In genomic region chr5:110387332-110387731, GRCm38 (mm10) we compare ENCODE assay signal across 9 mouse cellular contexts. TPM values are rescaled to one million over a fixed set of nuclear protein-coding genes. Genes with fewer than 3 reads are reported as not detected.
A peak's percentile ranks its signal among the peaks of the same experiment; 100 is the strongest.
DNase-seq lines count a peak whose midpoint lies in the region; ATAC-seq and TF ChIP-seq lines count a peak whose summit lies in the region.
"Had no signal": no experiment of that assay in that cellular context is flagged by ENCODE, and none has a peak within 500 bp of the region (broad histone marks: within the 10 kb centered on the region; RNA-seq: fewer than 3 reads in every experiment).

No protein-coding gene starts in this region.

- no peak for TF ChIP-seq POLR2A in ES-Bruce4 (IDR thresholded peaks at IDR 0.05; ENCODE audit: insufficient read depth, low read length)

- DNase-seq in heart, adult 8-10 months (ENCODE audit: low spot score) = no peak
- DNase-seq in forebrain, postnatal 0 days = no peak
- no peak for DNase-seq in natural killer cell, adult 2 months (ENCODE audit: low spot score in 2 of 2)
- no peak for DNase-seq in spleen, postnatal 36 days (ENCODE audit: low spot score in 2 of 2)
- DNase-seq in gastrocnemius, postnatal 14 days = no peak

- peak overlapping the region; percentile 76 for H3K4me2 ChIP-seq in heart, embryonic 13.5 days
- H3K4me2 ChIP-seq in forebrain, postnatal 0 days (ENCODE audit: low read depth) = peak overlapping the region; percentile 60
- peak overlapping the region; percentile 68 for H3K4me2 ChIP-seq in liver, embryonic 16.5 days (ENCODE audit: low read depth, low read length)

- TF ChIP-seq CTCF in ES-Bruce4 (IDR thresholded peaks at IDR 0.05; ENCODE audit: low read depth, low read length) = no peak
- no peak for TF ChIP-seq CTCF in forebrain, postnatal 0 days (IDR thresholded peaks at IDR 0.05; ENCODE audit: low read depth)

- H3K36me3 ChIP-seq in heart, embryonic 13.5 days = no peaks in the 10 kb centered on the region
- H3K36me3 ChIP-seq in ES-Bruce4 (ENCODE audit: control insufficient read depth, insufficient read depth, low read length, poor library complexity, severe bottlenecking) = no peaks in the 10 kb centered on the region
- no peaks in the 10 kb centered on the region for H3K36me3 ChIP-seq in forebrain, postnatal 0 days (ENCODE audit: insufficient read depth)
- no peaks in the 10 kb centered on the region for H3K36me3 ChIP-seq in liver, embryonic 16.5 days (ENCODE audit: control insufficient read depth, insufficient read depth)

- 22% methylated on average over 8 of the region's 8 CpGs for WGBS in heart, embryonic 13.5 days
- 10% methylated on average over 8 of the region's 8 CpGs for WGBS in forebrain, postnatal 0 days
- WGBS in liver, embryonic 16.5 days (ENCODE audit: insufficient replicate concordance) = 33% methylated on average over 8 of the region's 8 CpGs

- TF ChIP-seq EP300 in ES-Bruce4 (IDR thresholded peaks at IDR 0.05; ENCODE audit: insufficient read depth, low read depth, low read length) = no peak

- H3K9me3 ChIP-seq in heart, embryonic 13.5 days = no peaks in the 10 kb centered on the region
- H3K9me3 ChIP-seq in ES-Bruce4 (replicated peaks; ENCODE audit: control insufficient read depth, insufficient read depth, low read length, poor library complexity, severe bottlenecking) = no peaks in the 10 kb centered on the region
- H3K9me3 ChIP-seq in forebrain, postnatal 0 days (ENCODE audit: low read length) = no peaks in the 10 kb centered on the region
- no peaks in the 10 kb centered on the region for H3K9me3 ChIP-seq in liver, embryonic 16.5 days (replicated peaks; ENCODE audit: control insufficient read depth, low read length)

- ATAC-seq in heart, embryonic 13.5 days (ENCODE audit: extremely low read depth, insufficient number of reproducible peaks, low FRiP score, low TSS enrichment) = no peak
- no peak for ATAC-seq in forebrain, postnatal 0 days
- no peak for ATAC-seq in liver, embryonic 16.5 days (ENCODE audit: low read depth)

- H3K4me1 ChIP-seq in heart, embryonic 13.5 days = peaks cover 34% of the 10 kb centered on the region
- no peaks in the 10 kb centered on the region for H3K4me1 ChIP-seq in ES-Bruce4 (ENCODE audit: control insufficient read depth, insufficient read depth, low read length)
- H3K4me1 ChIP-seq in forebrain, postnatal 0 days (ENCODE audit: insufficient read depth) = peaks cover 15% of the 10 kb centered on the region
- peaks cover 6% of the 10 kb centered on the region for H3K4me1 ChIP-seq in liver, embryonic 16.5 days (ENCODE audit: control insufficient read depth, low read depth, low read length)

- H3K27me3 ChIP-seq in heart, embryonic 13.5 days (replicated peaks) = peaks cover 21% of the 10 kb centered on the region
- H3K27me3 ChIP-seq in ES-Bruce4 (ENCODE audit: control insufficient read depth, insufficient read depth, low read length, poor library complexity, severe bottlenecking) = no peaks in the 10 kb centered on the region
- H3K27me3 ChIP-seq in forebrain, postnatal 0 days (ENCODE audit: insufficient read depth, low read length) = no peaks in the 10 kb centered on the region
- H3K27me3 ChIP-seq in liver, embryonic 16.5 days (ENCODE audit: control insufficient read depth, insufficient read depth, low read depth, low read length) = peaks cover 19% of the 10 kb centered on the region

- H3K9ac ChIP-seq in heart, embryonic 13.5 days = peak overlapping the region; percentile 79
- H3K9ac ChIP-seq in ES-Bruce4 (ENCODE audit: low read depth, poor library complexity, severe bottlenecking) = no peak overlapping the region
- H3K9ac ChIP-seq in forebrain, postnatal 0 days = peak overlapping the region; percentile 75
- no peak overlapping the region; the same call in 1 of the 2 replicates for H3K9ac ChIP-seq in liver, embryonic 16.5 days (ENCODE audit: low read depth, low read length)

- intact Hi-C loops in gastrocnemius, postnatal 14 days (cut with DNase I; ENCODE audit: low total_unique reads) = no loop called here

- no peak overlapping the region for H3K27ac ChIP-seq in heart, embryonic 13.5 days (replicated peaks)
- no peak overlapping the region for H3K27ac ChIP-seq in ES-Bruce4 (ENCODE audit: insufficient read depth, low read length)
- peak overlapping the region; percentile 55; the same call in 1 of the 2 replicates for H3K27ac ChIP-seq in forebrain, postnatal 0 days (ENCODE audit: low read depth, low read length)
- no peak overlapping the region for H3K27ac ChIP-seq in liver, embryonic 16.5 days (ENCODE audit: low read length)

- peak overlapping the region; percentile 62 for H3K4me3 ChIP-seq in heart, embryonic 13.5 days
- peak overlapping the region; percentile 33 for H3K4me3 ChIP-seq in ES-Bruce4 (ENCODE audit: low read depth, low read length)
- H3K4me3 ChIP-seq in forebrain, postnatal 0 days (ENCODE audit: low read depth, low read length) = peak overlapping the region; percentile 67
- H3K4me3 ChIP-seq in liver, embryonic 16.5 days (ENCODE audit: low read depth, low read length) = peak overlapping the region; percentile 48

RNA-seq across cellular contexts. Expression of gene Lrcol1, which starts 42.8 kb away (rescaled TPM):
- polyA plus RNA-seq in heart, embryonic 13.5 days (2015; fragmentation: Nextera tagmentation; extraction: Ambion mirVana) = not detected in 2 replicates
- not detected for total RNA-seq in heart, adult 8-10 months (2022)
- polyA plus RNA-seq in ES-Bruce4 (2011; ENCODE audit: insufficient read depth, insufficient read length, low read depth, missing spikeins) = not detected in 2 replicates
- total RNA-seq in forebrain, postnatal 0 days (2014; rRNA removed) = not detected in 2 replicates
- polyA plus RNA-seq in forebrain, postnatal 0 days (2015; fragmentation: Nextera tagmentation; extraction: Ambion mirVana) = not detected in 2 replicates
- polyA plus RNA-seq in liver, embryonic 16.5 days (2015; fragmentation: Nextera tagmentation; extraction: Ambion mirVana) = not detected in 2 replicates
- total RNA-seq in gastrocnemius, postnatal 14 days (2021) = not detected
- total RNA-seq: neutrophil, adult 5-6 weeks had no signal

RNA-seq across cellular contexts. Expression of gene P2rx2, which starts 44.3 kb away (rescaled TPM):
- polyA plus RNA-seq in heart, embryonic 13.5 days (2015; fragmentation: Nextera tagmentation; extraction: Ambion mirVana) = 0.51 and 0.88 TPM in 2 replicates
- not detected for total RNA-seq in heart, adult 8-10 months (2022)
- 0.58 and 1.2 TPM in 2 replicates for polyA plus RNA-seq in ES-Bruce4 (2011; ENCODE audit: insufficient read depth, insufficient read length, low read depth, missing spikeins)
- total RNA-seq in forebrain, postnatal 0 days (2014; rRNA removed) = 7.9 and 10.3 TPM in 2 replicates
- polyA plus RNA-seq in forebrain, postnatal 0 days (2015; fragmentation: Nextera tagmentation; extraction: Ambion mirVana) = 11.8 and 13.3 TPM in 2 replicates
- not detected in 2 replicates for polyA plus RNA-seq in liver, embryonic 16.5 days (2015; fragmentation: Nextera tagmentation; extraction: Ambion mirVana)
- not detected for total RNA-seq in gastrocnemius, postnatal 14 days (2021)
- total RNA-seq: neutrophil, adult 5-6 weeks had no signal

Comparison
In these comparisons a context has a peak if more than half of its experiments do, and no peak if none do; other contexts are left out.
1. H3K9ac ChIP-seq: peak in heart, embryonic 13.5 days (single experiment) and forebrain, postnatal 0 days (single experiment); none in ES-Bruce4 (single experiment) and liver, embryonic 16.5 days (single experiment).
2. Peak in every context shown above with its lines, with median percentiles within 50 percentile points of each other: H3K4me2 ChIP-seq and H3K4me3 ChIP-seq.